Mouse (Mus musculus) kidney, adult 2 months (tissue): ENCODE data around the gene 6030468B19Rik. TPM values are rescaled to one million over a fixed set of nuclear protein-coding genes. Genes with fewer than 3 reads are reported as not detected.
"Not testable (repeated sequence)": the region's sequence is repeated elsewhere in the genome, so short reads cannot be mapped to it uniquely, and the experiment has no call there.

Experiments used
- DNase-seq: peaks from one replicate; pipeline ENCODE4 v3.0.0; 2021
- H3K27ac ChIP-seq: fragments of 200-500 bp; 2 replicates; pipeline ENCODE4 v1.5.1; 2012; ENCODE audit warnings: low read depth, low read length, control low read depth, inconsistent platforms; ENCODE audit not compliant: insufficient read depth
- H3K27me3 ChIP-seq: fragments of 200-500 bp; replicated peaks from 2 replicates; pipeline ENCODE4 v1.6.1; 2012; ENCODE audit warnings: mild to moderate bottlenecking, moderate library complexity, low read length, inconsistent platforms; ENCODE audit not compliant: control insufficient read depth, insufficient read depth
- H3K36me3 ChIP-seq: fragments of 200-500 bp; 2 replicates; pipeline ENCODE4 v1.6.1; 2012; ENCODE audit warnings: mild to moderate bottlenecking, moderate library complexity, low read length, inconsistent platforms; ENCODE audit not compliant: control insufficient read depth, insufficient read depth
- H3K4me1 ChIP-seq: fragments of 200-500 bp; 2 replicates; pipeline ENCODE4 v1.6.1; 2011; ENCODE audit warnings: low read length; ENCODE audit not compliant: control insufficient read depth, insufficient read depth
- H3K4me3 ChIP-seq: fragments of 200-500 bp; 2 replicates; pipeline ENCODE4 v1.5.1; 2011; ENCODE audit warnings: mild to moderate bottlenecking, low read depth, low read length, control low read depth; ENCODE audit not compliant: insufficient read depth
- CTCF ChIP-seq: fragments of 200-500 bp; conservative IDR thresholded peaks from 2 replicates; pipeline ENCODE4 v1.5.1; 2011; ENCODE audit warnings: low read depth, mild to moderate bottlenecking, control low read depth, low read length, moderate library complexity, mixed read lengths; ENCODE audit not compliant: insufficient read depth, insufficient read length
- POLR2A ChIP-seq: fragments of 200-500 bp; IDR thresholded peaks from one replicate; pipeline ENCODE4 v1.6.1; 2011; ENCODE audit warnings: low read depth, low read length, control low read depth
- WGBS: fragments of 180-500 bp; shearing (Covaris S2); methylation state at CpG from one replicate; pipeline ENCODE4 v1.1.7; 2018; 5-methylcytosine and 5-hydroxymethylcytosine counted together
- polyA plus RNA-seq: library from polyadenylated mRNA; depleted of rRNA; stranded (reverse); fragments of >200 nt; gene quantifications from 2 replicates; pipeline ENCODE4 v1.2.3, GENCODE M21; 2012

Gene 6030468B19Rik
- polyA plus RNA-seq, 1 experiment = 0.09 TPM

- DNase-seq = no peak
- H3K27me3 ChIP-seq = no peaks in the 10 kb centered on the region
- no peak overlapping the region for H3K4me3 ChIP-seq
- TF ChIP-seq POLR2A = no peak
- peaks cover 9% of the 10 kb centered on the region; the same call in 1 of the 2 replicates for H3K4me1 ChIP-seq
- H3K27ac ChIP-seq = no peak overlapping the region
- H3K36me3 ChIP-seq = no peaks in the 10 kb centered on the region
- 68% methylated on average over 6 of the region's 6 CpGs for WGBS
Observed at GRCm38 (mm10) chr11:117814704-117815366, 17.4 kb downstream of the 6030468B19Rik start.

GRCm38 (mm10) chr11:117815850-117816249 is 18.4 kb downstream of the 6030468B19Rik start:
- H3K4me3 ChIP-seq, H3K4me1 ChIP-seq, H3K27me3 ChIP-seq, DNase-seq, H3K36me3 ChIP-seq, H3K27ac ChIP-seq: not testable (repeated sequence)
- WGBS = 64% methylated on average over 9 of the region's 9 CpGs

- no peak for DNase-seq
- 85% methylated on average over 13 of the region's 13 CpGs for WGBS
- H3K36me3 ChIP-seq = no peaks in the 10 kb centered on the region
- H3K27ac ChIP-seq = no peak overlapping the region
- H3K4me1 ChIP-seq = peaks cover under 1% of the 10 kb centered on the region; the same call in 1 of the 2 replicates
- no peaks in the 10 kb centered on the region for H3K27me3 ChIP-seq
- no peak overlapping the region for H3K4me3 ChIP-seq
- TF ChIP-seq POLR2A (no peak), CTCF (no peak)
Observed at GRCm38 (mm10) chr11:117816389-117816996, 19.0 kb downstream of the 6030468B19Rik start.

- Histone ChIP-seq H3K27ac (no peak overlapping the region), H3K27me3 (no peaks in the 10 kb centered on the region), H3K4me1 (peaks cover under 1% of the 10 kb centered on the region; the same call in 1 of the 2 replicates), H3K36me3 (no peaks in the 10 kb centered on the region), H3K4me3 (no peak overlapping the region)
- TF ChIP-seq POLR2A (no peak), CTCF (no peak)
- DNase-seq = no peak
- WGBS = 75% methylated on average over 8 of the region's 8 CpGs
Observed at GRCm38 (mm10) chr11:117819095-117819494, 21.6 kb downstream of the 6030468B19Rik start.

- no peaks in the 10 kb centered on the region for H3K27me3 ChIP-seq
- no peak for DNase-seq
- no peak overlapping the region for H3K27ac ChIP-seq
- H3K4me1 ChIP-seq = peaks cover 9% of the 10 kb centered on the region; the same call in 1 of the 2 replicates
- H3K4me3 ChIP-seq = no peak overlapping the region
- TF ChIP-seq CTCF (no peak), POLR2A (no peak)
- no peaks in the 10 kb centered on the region for H3K36me3 ChIP-seq
- WGBS = 90% methylated on average over 7 of the region's 7 CpGs
Observed at GRCm38 (mm10) chr11:117820173-117820572, 22.7 kb downstream of the 6030468B19Rik start.

- Histone ChIP-seq H3K27ac (no peak overlapping the region), H3K4me1 (peaks cover 20% of the 10 kb centered on the region; the same call in 1 of the 2 replicates), H3K4me3 (no peak overlapping the region), H3K27me3 (no peaks in the 10 kb centered on the region), H3K36me3 (no peaks in the 10 kb centered on the region)
- no peak for DNase-seq
- WGBS = 76% methylated on average over 9 of the region's 9 CpGs
- TF ChIP-seq CTCF = no peak
Observed at GRCm38 (mm10) chr11:117821868-117822267, 24.4 kb downstream of the 6030468B19Rik start.

- 43% methylated on average over 7 of the region's 7 CpGs for WGBS
- Histone ChIP-seq H3K27me3 (no peaks in the 10 kb centered on the region), H3K36me3 (no peaks in the 10 kb centered on the region), H3K4me3 (no peak overlapping the region), H3K27ac (no peak overlapping the region), H3K4me1 (peaks cover 29% of the 10 kb centered on the region; the same call in 1 of the 2 replicates)
- peak; percentile 50 for DNase-seq
- TF ChIP-seq CTCF = no peak
- no peak for TF ChIP-seq POLR2A
Observed at GRCm38 (mm10) chr11:117822728-117823241, 25.3 kb downstream of the 6030468B19Rik start.
